Comparison of ENCODE assay signal across 25 mouse cellular contexts in genomic region chrX:166528126-166528525, GRCm38 (mm10). TPM values are rescaled to one million over a fixed set of nuclear protein-coding genes. Genes with fewer than 3 reads are reported as not detected.
DNase-seq lines count a peak whose midpoint lies in the region; TF ChIP-seq lines count a peak whose summit lies in the region.
"Had no signal": no experiment of that assay in that cellular context is flagged by ENCODE, and none has a peak within 500 bp of the region (broad histone marks: within the 10 kb centered on the region; RNA-seq: fewer than 3 reads in every experiment).

No protein-coding gene starts in this region.

- no peaks in the 10 kb centered on the region; a peak in 1 of 4 replicates for H3K27me3 ChIP-seq in MEL (ENCODE audit: control insufficient read depth in 1 of 2, insufficient read depth in 2 of 2, low read length in 2 of 2)
- H3K27me3 ChIP-seq: CH12.LX, Patski had no signal

- peaks cover 0 to 4% of the 10 kb centered on the region in 2 experiments; a peak in 2 of 4 replicates for H3K4me1 ChIP-seq in MEL (ENCODE audit: control insufficient read depth in 1 of 2, insufficient read depth in 2 of 2, low read length in 2 of 2)

- H3K4me3 ChIP-seq in MEL (ENCODE audit: control insufficient read depth in 1 of 2, insufficient read depth in 1 of 2, low read depth in 2 of 2, low read length in 2 of 2): no peak overlapping the region

- no peaks in the 10 kb centered on the region for H3K79me2 ChIP-seq in MEL (ENCODE audit: control insufficient read depth, insufficient read depth, low read length, poor library complexity)

- H3K36me3 ChIP-seq in MEL (ENCODE audit: control insufficient read depth in 1 of 2, insufficient read depth in 2 of 2, low read length in 2 of 2): peaks cover 0 to 4% of the 10 kb centered on the region in 2 experiments; a peak in 1 of 4 replicates
- H3K36me3 ChIP-seq: G1E had no signal

- TF ChIP-seq POLR2A in MEL (IDR thresholded peaks at IDR 0.05; ENCODE audit: control insufficient read depth in 1 of 2, insufficient read depth in 1 of 2, low read depth in 1 of 2, low read length in 2 of 2, poor library complexity in 1 of 2): no peak

- intact Hi-C loops in left cerebral cortex, postnatal 4 days (cut with DNase I): no loop called here

- H3K9me3 ChIP-seq in MEL (replicated peaks; ENCODE audit: insufficient read depth, low read length): no peaks in the 10 kb centered on the region
- H3K9me3 ChIP-seq: G1E had no signal

- TF ChIP-seq CTCF in MEL (IDR thresholded peaks at IDR 0.05 in 2 of 3, conservative IDR thresholded peaks at IDR 0.05 in 1 of 3; ENCODE audit: control insufficient read depth in 1 of 3, insufficient read depth in 1 of 3, low read depth in 2 of 3, low read length in 3 of 3, poor library complexity in 1 of 3, severe bottlenecking in 1 of 3): no peak

- DNase-seq in MEL (ENCODE audit: low read depth, low spot score) (peak; percentile 0), R1 (ENCODE audit: low read depth, low spot score) (peak; percentile 81), ZHBTc4 (ENCODE audit: low read depth, low spot score) (peak; percentile 56)
- no peak for DNase-seq in left cerebral cortex, postnatal 4 days
- DNase-seq in right cerebral cortex, postnatal 36 days (ENCODE audit: low spot score in 2 of 2): no peak
- no peak for DNase-seq in adrenal gland, adult 2 months
- DNase-seq: adrenal gland, adult 8-10 months; adrenal gland, postnatal 10 days; adrenal gland, postnatal 14 days; adrenal gland, postnatal 25 days; adrenal gland, postnatal 36 days; B cell, adult 2 months; cerebellum, adult 11 months; cerebellum, adult 11-12 months; cerebellum, adult 18-20 months; cerebellum, adult 2 months; cerebellum, adult 8-10 months; cerebellum, adult 9-10 months; cerebellum, adult 9-11 months had no signal

- no peak overlapping the region for H3K9ac ChIP-seq in MEL (ENCODE audit: control insufficient read depth, low read depth, low read length, poor library complexity, severe bottlenecking)

- TF ChIP-seq EP300 in MEL (IDR thresholded peaks at IDR 0.05; ENCODE audit: low read depth in 1 of 2, low read length in 2 of 2): no peak

- TF ChIP-seq RAD21 in MEL (IDR thresholded peaks at IDR 0.05; ENCODE audit: low read depth, low read length): no peak

- no peak overlapping the region for H3K27ac ChIP-seq in MEL (ENCODE audit: control insufficient read depth, low read depth, low read length)

TF ChIP-seq in MEL, 35 proteins besides CTCF, POLR2A, EP300 and RAD21:
- TF ChIP-seq TBP (IDR thresholded peaks at IDR 0.05; ENCODE audit: low read depth, low read length): no peak
- TF ChIP-seq NELFE (IDR thresholded peaks at IDR 0.05; ENCODE audit: low read depth, low read length): no peak
- TF ChIP-seq POLR2AphosphoS5 (IDR thresholded peaks at IDR 0.05; ENCODE audit: borderline replicate concordance, low read depth, low read length): no peak
- TF ChIP-seq MEF2A (IDR thresholded peaks at IDR 0.05; ENCODE audit: extremely low read depth, insufficient replicate concordance, low read depth, low read length, poor library complexity, severe bottlenecking): no peak
- TF ChIP-seq USF2 (IDR thresholded peaks at IDR 0.05; ENCODE audit: borderline replicate concordance in 1 of 2, insufficient read depth in 1 of 2, low read depth in 1 of 2, low read length in 2 of 2): no peak
- TF ChIP-seq CHD1 (IDR thresholded peaks at IDR 0.05; ENCODE audit: low read depth, low read length): no peak
- no peak for TF ChIP-seq CHD2 (IDR thresholded peaks at IDR 0.05; ENCODE audit: low read length)
- no peak for TF ChIP-seq ZC3H11A (IDR thresholded peaks at IDR 0.05; ENCODE audit: low read depth, low read length)
- no peak for TF ChIP-seq MAZ (IDR thresholded peaks at IDR 0.05; ENCODE audit: low read depth, low read length)
- no peak for TF ChIP-seq KAT2A (conservative IDR thresholded peaks at IDR 0.05; ENCODE audit: low read depth, low read length)
- TF ChIP-seq USF1 (IDR thresholded peaks at IDR 0.05; ENCODE audit: low read depth, low read length): no peak

RNA-seq across cellular contexts. Expression of gene Tceanc, which starts 9.8 kb away (rescaled TPM):
- 5.7 and 8.2 TPM in 2 replicates for total RNA-seq in MEL (2012; rRNA removed)
- 1 to 10 TPM in 1 of 2 experiments, not detected in 1; 3.6 TPM for polyA plus RNA-seq in MEL (2012; ENCODE audit: insufficient read depth in 1 of 2, insufficient read length in 2 of 2, low read depth in 1 of 2, low replicate concordance in 2 of 2, missing spikeins in 1 of 2)
- 1 to 10 TPM; 2.7 to 3.9 TPM for total RNA-seq in left cerebral cortex, postnatal 4 days (2021)
- 1 to 10 TPM; 2.9 to 4.7 TPM for total RNA-seq in adrenal gland, adult 2 months (2021)
- 0.84 and 1.0 TPM in 2 replicates for polyA plus RNA-seq in adrenal gland, adult 2 months (2012; rRNA removed)

RNA-seq across cellular contexts. Expression of gene Rab9, which starts 48.5 kb away (rescaled TPM):
- total RNA-seq in MEL (2012; rRNA removed): 32.3 and 38.2 TPM in 2 replicates
- 100 to 1,000 TPM in 1 of 2 experiments, 10 to 100 TPM in 1; 50.0 to 136 TPM for polyA plus RNA-seq in MEL (2012; ENCODE audit: insufficient read depth in 1 of 2, insufficient read length in 2 of 2, low read depth in 1 of 2, low replicate concordance in 2 of 2, missing spikeins in 1 of 2)
- 10 to 100 TPM; 36.7 to 38.6 TPM for total RNA-seq in left cerebral cortex, postnatal 4 days (2021)
- 10 to 100 TPM; 47.3 to 49.9 TPM for total RNA-seq in adrenal gland, adult 2 months (2021)
- 1.7 and 1.8 TPM in 2 replicates for polyA plus RNA-seq in adrenal gland, adult 2 months (2012; rRNA removed)

RNA-seq across cellular contexts. Expression of gene Egfl6, which starts 57.4 kb away (rescaled TPM):
- total RNA-seq in MEL (2012; rRNA removed): not detected in 2 replicates
- under 1 TPM in 1 of 2 experiments, not detected in 1; 0.28 TPM for polyA plus RNA-seq in MEL (2012; ENCODE audit: insufficient read depth in 1 of 2, insufficient read length in 2 of 2, low read depth in 1 of 2, low replicate concordance in 2 of 2, missing spikeins in 1 of 2)
- 1 to 10 TPM; 2.3 to 3.2 TPM for total RNA-seq in left cerebral cortex, postnatal 4 days (2021)
- 10 to 100 TPM; 20.4 to 26.0 TPM for total RNA-seq in adrenal gland, adult 2 months (2021)
- 2.1 and 4.0 TPM in 2 replicates for polyA plus RNA-seq in adrenal gland, adult 2 months (2012; rRNA removed)
- total RNA-seq: G1E had no signal
- polyA plus RNA-seq: activated CD4-positive, CD25-positive, alpha-beta regulatory T cell, adult 4 months; C2C12; CD4-positive, CD25-positive, alpha-beta regulatory T cell, adult 4 months; G1E; Patski had no signal

Comparison
In these comparisons a context has a peak if more than half of its experiments do, and no peak if none do; other contexts are left out.
1. DNase-seq: peak in MEL (single experiment), R1 (single experiment) and ZHBTc4 (single experiment); none in left cerebral cortex, postnatal 4 days (single experiment), right cerebral cortex, postnatal 36 days (0 of 2) and adrenal gland, adult 2 months (single experiment).
2. RNA of gene Egfl6, which starts 57.4 kb away (total RNA-seq): 20.4 to 26.0 TPM in adrenal gland, adult 2 months; 2.3 to 3.2 TPM in left cerebral cortex, postnatal 4 days and not detected in MEL; every median in the first group is over 4 times any median in the second.